Mouse (Mus musculus) erythroblast, embryonic 14.5 days (primary cell): Measurements from ENCODE around the gene Smim24. TPM values are rescaled to one million over a fixed set of nuclear protein-coding genes. Genes with fewer than 3 reads are reported as not detected.

Experiments
- H3K27me3 ChIP-seq: 2 replicates; pipeline ENCODE4 v1.6.1; 2012; ENCODE audit warnings: inconsistent platforms; ENCODE audit not compliant: control insufficient read depth
- H3K36me3 ChIP-seq: 2 replicates; pipeline ENCODE4 v1.6.1; 2012; ENCODE audit warnings: mild to moderate bottlenecking, inconsistent platforms; ENCODE audit not compliant: control insufficient read depth
- H3K4me1 ChIP-seq: 2 replicates; pipeline ENCODE4 v1.6.1; 2012; ENCODE audit warnings: inconsistent platforms; ENCODE audit not compliant: control insufficient read depth
- H3K4me3 ChIP-seq: replicated peaks from 2 replicates; pipeline ENCODE3; 2012; ENCODE audit warnings: moderate library complexity, mild to moderate bottlenecking, inconsistent platforms
- H3K9me3 ChIP-seq: 2 replicates; pipeline ENCODE4 v1.6.1; 2012; ENCODE audit warnings: low read length, inconsistent platforms, mixed read lengths; ENCODE audit not compliant: control insufficient read depth
- GATA1 ChIP-seq: IDR thresholded peaks from 2 replicates; pipeline ENCODE4 v1.6.1; 2012; ENCODE audit warnings: low read length, inconsistent platforms, mixed read lengths
- TAL1 ChIP-seq: IDR thresholded peaks from 3 replicates; pipeline ENCODE4 v1.6.1; 2012; ENCODE audit warnings: low read length, inconsistent platforms, mixed read lengths
- polyA plus RNA-seq: library from polyadenylated mRNA; stranded (reverse); fragments of >175 nt; gene quantifications from 2 replicates; pipeline ENCODE4 v1.2.3, GENCODE M21; 2012

Smim24 gene
- polyA plus RNA-seq, 1 experiment = not detected

DNA sequence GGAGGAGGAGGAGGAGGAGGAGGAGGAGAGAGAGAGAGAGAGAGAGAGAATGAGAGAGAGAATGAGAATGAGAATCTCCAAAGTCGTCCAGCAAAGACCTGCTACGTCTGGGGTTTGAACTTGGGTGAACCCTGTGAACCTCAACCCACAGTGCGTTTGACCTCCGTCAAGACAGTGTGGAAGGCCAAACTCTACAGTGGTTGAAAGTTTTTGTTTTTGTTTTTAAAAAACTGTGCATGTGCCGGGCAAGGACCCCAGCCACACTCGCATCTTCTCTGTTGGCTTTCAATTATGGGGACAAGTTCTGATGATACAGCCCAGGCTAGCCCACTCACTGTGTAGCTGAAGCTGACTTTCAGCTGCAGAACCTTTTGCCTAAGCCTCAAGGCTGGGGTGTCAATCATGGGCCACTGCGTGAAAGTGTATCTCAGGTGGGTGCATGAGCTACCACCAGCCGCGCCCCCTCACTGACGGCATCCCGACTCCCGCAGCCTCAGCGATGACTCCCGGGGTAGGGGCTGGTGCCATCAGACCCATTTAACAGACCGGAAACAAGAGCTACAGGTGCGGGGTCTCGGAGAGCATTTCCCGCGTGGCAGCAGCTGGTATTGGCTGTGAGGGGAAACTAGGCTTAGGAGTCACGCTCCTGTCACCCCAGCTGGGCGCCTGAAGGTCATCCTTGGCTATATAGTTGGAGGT lies 39.5 kb downstream of the Smim24 start:
- Histone ChIP-seq H3K4me1 (peaks cover 47% of the 10 kb centered on the region), H3K4me3 (no peak overlapping the region), H3K9me3 (peaks cover 2% of the 10 kb centered on the region; the same call in 1 of the 2 replicates), H3K27me3 (peaks cover 57% of the 10 kb centered on the region), H3K36me3 (no peaks in the 10 kb centered on the region)
- no peak for TF ChIP-seq TAL1
- TF ChIP-seq GATA1 = no peak

GRCm38 (mm10) chr10:81432868-81433262 lies 40.0 kb downstream of the Smim24 start:
- H3K36me3 ChIP-seq = no peaks in the 10 kb centered on the region
- peaks cover 47% of the 10 kb centered on the region for H3K4me1 ChIP-seq
- peak overlapping the region; percentile 31 for H3K4me3 ChIP-seq
- TF ChIP-seq TAL1 = no peak
- TF ChIP-seq GATA1 = no peak
- H3K9me3 ChIP-seq = peaks cover 2% of the 10 kb centered on the region; the same call in 1 of the 2 replicates
- H3K27me3 ChIP-seq = peaks cover 51% of the 10 kb centered on the region

- Histone ChIP-seq H3K27me3 (peaks cover 43% of the 10 kb centered on the region), H3K36me3 (no peaks in the 10 kb centered on the region), H3K4me3 (no peak overlapping the region), H3K9me3 (0 out of 2 replicates have a peak, but pooled peaks cover 2% of the 10 kb centered on the region), H3K4me1 (peaks cover 47% of the 10 kb centered on the region)
- TF ChIP-seq TAL1 = no peak
- TF ChIP-seq GATA1 = no peak
Observed at GRCm38 (mm10) chr10:81433541-81434289, 40.9 kb downstream of the Smim24 start.

- Histone ChIP-seq H3K4me3 (no peak overlapping the region), H3K4me1 (peaks cover 40% of the 10 kb centered on the region), H3K9me3 (0 out of 2 replicates have a peak, but pooled peaks cover 2% of the 10 kb centered on the region), H3K27me3 (peaks cover 34% of the 10 kb centered on the region), H3K36me3 (no peaks in the 10 kb centered on the region)
- TF ChIP-seq TAL1 (no peak), GATA1 (no peak)
Observed at GRCm38 (mm10) chr10:81434361-81435263, 41.8 kb downstream of the Smim24 start.

- Histone ChIP-seq H3K4me1 (peaks cover 32% of the 10 kb centered on the region), H3K9me3 (0 out of 2 replicates have a peak, but pooled peaks cover 2% of the 10 kb centered on the region), H3K4me3 (no peak overlapping the region), H3K27me3 (peaks cover 25% of the 10 kb centered on the region), H3K36me3 (no peaks in the 10 kb centered on the region)
- TF ChIP-seq TAL1 = no peak
- TF ChIP-seq GATA1 = no peak
Observed at GRCm38 (mm10) chr10:81435436-81435835, 42.6 kb downstream of the Smim24 start.

DNA sequence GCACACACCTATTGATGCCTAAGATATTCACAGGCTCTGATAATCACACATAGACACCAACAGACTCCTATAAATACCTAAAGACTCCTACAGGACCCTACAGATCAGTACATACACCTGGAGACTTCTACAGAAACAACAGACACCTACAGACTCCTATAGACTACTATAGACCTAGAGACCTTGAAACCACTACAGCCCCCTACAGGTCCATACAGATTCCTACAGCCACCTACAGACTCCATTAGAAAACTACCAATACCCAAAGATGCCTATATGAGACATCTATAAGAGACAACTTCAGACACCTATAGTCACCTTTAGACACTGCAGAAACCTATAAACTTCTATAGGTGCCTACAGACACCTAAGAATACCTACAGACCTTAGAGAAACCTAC lies 48.2 kb downstream of the Smim24 start:
- no peaks in the 10 kb centered on the region for H3K36me3 ChIP-seq
- no peaks in the 10 kb centered on the region for H3K4me1 ChIP-seq
- no peak for TF ChIP-seq TAL1
- TF ChIP-seq GATA1 = no peak
- H3K27me3 ChIP-seq = peaks cover 20% of the 10 kb centered on the region
- no peaks in the 10 kb centered on the region for H3K9me3 ChIP-seq
- H3K4me3 ChIP-seq = no peak overlapping the region

Other genes with a start within 250 kb of the Smim24 start
- gene Pias4, start 225.1 kb upstream of the Smim24 start, polyA plus RNA-seq = 13.4 and 16.4 TPM in 2 replicates
- gene Eef2, start 216.4 kb upstream of the Smim24 start, polyA plus RNA-seq = 124 and 177 TPM in 2 replicates
- 8.1 and 8.3 TPM in 2 replicates for gene Dapk3, start 210.0 kb upstream of the Smim24 start, polyA plus RNA-seq
- not detected in 2 replicates for gene 4930442H23Rik, start 209.2 kb upstream of the Smim24 start, polyA plus RNA-seq
- gene Nmrk2, start 191.0 kb upstream of the Smim24 start, polyA plus RNA-seq = not detected in 2 replicates
- not detected in 2 replicates for gene Atcay, start 162.2 kb upstream of the Smim24 start, polyA plus RNA-seq
- gene Zfr2, start 159.9 kb upstream of the Smim24 start, polyA plus RNA-seq = not detected in 2 replicates
- gene Matk, start 140.1 kb upstream of the Smim24 start, polyA plus RNA-seq = 0.07 and 0.15 TPM in 2 replicates
- gene Mrpl54, start 126.1 kb upstream of the Smim24 start, polyA plus RNA-seq = 43.8 and 44.0 TPM in 2 replicates
- 4.6 and 5.7 TPM in 2 replicates for gene Apba3, start 126.1 kb upstream of the Smim24 start, polyA plus RNA-seq
- gene Tjp3, start 101.5 kb upstream of the Smim24 start, polyA plus RNA-seq = 0.01 and 0.02 TPM in 2 replicates
- 4.0 and 4.5 TPM in 2 replicates for gene Pip5k1c, start 100.1 kb upstream of the Smim24 start, polyA plus RNA-seq
- 13.2 and 13.3 TPM in 2 replicates for gene Cactin, start 71.9 kb upstream of the Smim24 start, polyA plus RNA-seq
- gene Tbxa2r, start 64.3 kb upstream of the Smim24 start, polyA plus RNA-seq = 0.04 TPM in 1 of 2 replicates, not detected in the other
- 0.01 TPM in 1 of 2 replicates, not detected in the other for gene Gipc3, start 49.8 kb upstream of the Smim24 start, polyA plus RNA-seq
- 52.7 and 55.8 TPM in 2 replicates for gene Hmg20b, start 42.6 kb upstream of the Smim24 start, polyA plus RNA-seq
- 6.7 and 7.2 TPM in 2 replicates for gene Mfsd12, start 35.6 kb upstream of the Smim24 start, polyA plus RNA-seq
- gene 4930404N11Rik, start 27.2 kb upstream of the Smim24 start, polyA plus RNA-seq = 3.2 and 5.6 TPM in 2 replicates
- gene Fzr1, start 14.5 kb upstream of the Smim24 start, polyA plus RNA-seq = 62.5 and 67.4 TPM in 2 replicates
- 29.2 and 34.1 TPM in 2 replicates for gene Dohh, start 8.6 kb upstream of the Smim24 start, polyA plus RNA-seq
- 0.08 and 0.20 TPM in 2 replicates for gene Gm48551, start 8.6 kb upstream of the Smim24 start, polyA plus RNA-seq
- gene Gm48552, start 4.0 kb upstream of the Smim24 start, polyA plus RNA-seq = 0.26 and 0.80 TPM in 2 replicates
- 0.55 and 0.94 TPM in 2 replicates for gene Nfic, start 62.6 kb downstream of the Smim24 start, polyA plus RNA-seq
- not detected in 2 replicates for gene Celf5, start 89.7 kb downstream of the Smim24 start, polyA plus RNA-seq
- gene Ncln, start 103.3 kb downstream of the Smim24 start, polyA plus RNA-seq = 6.2 and 7.9 TPM in 2 replicates
- 0.04 and 0.05 TPM in 2 replicates for gene S1pr4, start 107.1 kb downstream of the Smim24 start, polyA plus RNA-seq
- gene Gna15, start 131.2 kb downstream of the Smim24 start, polyA plus RNA-seq = 0.14 and 0.24 TPM in 2 replicates
- gene Gna11, start 152.1 kb downstream of the Smim24 start, polyA plus RNA-seq = 1.2 and 1.5 TPM in 2 replicates
- gene Aes, start 166.4 kb downstream of the Smim24 start, polyA plus RNA-seq = 152 and 158 TPM in 2 replicates
- gene Tle2, start 181.5 kb downstream of the Smim24 start, polyA plus RNA-seq = 0.09 and 0.10 TPM in 2 replicates
- gene Tle6, start 208.0 kb downstream of the Smim24 start, polyA plus RNA-seq = 0.27 and 0.28 TPM in 2 replicates
- gene BC025920, start 213.2 kb downstream of the Smim24 start, polyA plus RNA-seq = 0.05 and 0.07 TPM in 2 replicates
- gene Sirt6, start 234.7 kb downstream of the Smim24 start, polyA plus RNA-seq = 6.6 and 6.9 TPM in 2 replicates
- gene Ankrd24, start 235.5 kb downstream of the Smim24 start, polyA plus RNA-seq = 0.18 and 0.21 TPM in 2 replicates